Mouse (Mus musculus): ENCODE results near the gene Ccdc51. TPM values are rescaled to one million over a fixed set of nuclear protein-coding genes. Genes with fewer than 3 reads are reported as not detected.

Gene Ccdc51
- polyA plus RNA-seq, 1 experiment from 2014 or later = 12.9 TPM

DNA sequence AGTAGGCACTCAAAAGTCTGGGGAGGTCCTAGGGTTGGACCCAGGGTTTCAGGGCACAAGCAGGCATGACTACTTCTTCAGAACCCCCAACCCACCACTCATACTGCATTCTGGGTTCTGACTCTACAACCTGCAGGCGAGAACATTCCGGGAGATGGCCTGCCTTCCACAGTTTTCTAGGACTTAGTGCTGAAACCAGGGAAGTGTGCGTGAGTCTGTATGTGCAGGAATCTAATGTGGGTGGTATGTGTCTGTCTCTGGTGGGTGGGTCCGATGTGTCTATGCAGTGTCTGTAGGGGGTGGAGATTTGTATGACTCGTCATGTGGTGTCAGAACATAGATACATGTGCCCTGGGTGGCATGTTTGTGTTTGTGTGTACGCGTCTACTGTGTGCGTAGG lies 16.1 kb downstream of the Ccdc51 start:
- H3K4me2 ChIP-seq (ENCODE audit: low read length) = peak overlapping the region; percentile 91
- DNase-seq (ENCODE audit: low spot score) = no peak
- H3K4me3 ChIP-seq (replicated peaks; ENCODE audit: low read depth, low read length) = no peak overlapping the region
- peaks cover 6% of the 10 kb centered on the region; the same call in 1 of the 2 replicates for H3K36me3 ChIP-seq (ENCODE audit: insufficient read depth, low read length)
- no peak for ATAC-seq (replicated peaks; ENCODE audit: low FRiP score, low read depth)
- H3K27me3 ChIP-seq (ENCODE audit: insufficient read depth, low read length) = no peaks in the 10 kb centered on the region
- H3K4me1 ChIP-seq (replicated peaks; ENCODE audit: insufficient read depth, low read length) = peaks cover 36% of the 10 kb centered on the region
- no peak for TF ChIP-seq CTCF (IDR thresholded peaks at IDR 0.05; ENCODE audit: low read depth)
- WGBS = 79% methylated on average over 8 of the region's 8 CpGs
- peak overlapping the region; percentile 98 for H3K27ac ChIP-seq
- H3K9me3 ChIP-seq (replicated peaks; ENCODE audit: low read length) = no peaks in the 10 kb centered on the region
- H3K9ac ChIP-seq (ENCODE audit: low read depth, low read length) = no peak overlapping the region

DNA sequence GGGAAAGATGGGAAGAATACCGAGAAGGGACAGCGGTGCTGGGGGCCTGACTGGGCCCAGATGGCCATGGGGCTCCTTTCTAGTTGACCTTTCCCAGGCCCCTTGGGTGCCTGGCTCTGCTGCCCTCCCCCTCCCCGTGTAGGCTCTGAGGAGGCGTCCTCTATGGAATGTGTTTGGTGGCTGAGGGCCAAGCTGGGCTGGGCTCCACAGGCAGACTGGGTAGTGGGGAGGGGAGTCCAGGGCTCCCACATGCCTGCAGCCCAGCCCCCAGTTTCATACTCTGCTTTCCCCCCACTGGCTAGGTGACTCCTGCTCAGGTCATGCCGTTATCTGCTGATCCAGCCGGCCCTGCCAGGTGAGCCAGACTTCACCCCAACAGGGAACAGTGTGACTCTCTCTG lies 16.7 kb downstream of the Ccdc51 start:
- ATAC-seq (replicated peaks; ENCODE audit: low FRiP score, low read depth) = no peak
- peak; percentile 64 for DNase-seq (ENCODE audit: low spot score)
- Histone ChIP-seq H3K27me3 (ENCODE audit: insufficient read depth, low read length) (no peaks in the 10 kb centered on the region), H3K4me3 (replicated peaks; ENCODE audit: low read depth, low read length) (no peak overlapping the region), H3K27ac (peak overlapping the region; percentile 98), H3K36me3 (ENCODE audit: insufficient read depth, low read length) (peaks cover 12% of the 10 kb centered on the region; the same call in 1 of the 2 replicates), H3K9me3 (replicated peaks; ENCODE audit: low read length) (no peaks in the 10 kb centered on the region), H3K4me2 (ENCODE audit: low read length) (peak overlapping the region; percentile 25; the same call in 1 of the 2 replicates), H3K4me1 (replicated peaks; ENCODE audit: insufficient read depth, low read length) (peaks cover 32% of the 10 kb centered on the region), H3K9ac (ENCODE audit: low read depth, low read length) (peak overlapping the region; percentile 40; the same call in 1 of the 2 replicates)
- WGBS = 24% methylated on average over 4 of the region's 6 CpGs
- TF ChIP-seq CTCF (IDR thresholded peaks at IDR 0.05; ENCODE audit: low read depth) = no peak

DNA sequence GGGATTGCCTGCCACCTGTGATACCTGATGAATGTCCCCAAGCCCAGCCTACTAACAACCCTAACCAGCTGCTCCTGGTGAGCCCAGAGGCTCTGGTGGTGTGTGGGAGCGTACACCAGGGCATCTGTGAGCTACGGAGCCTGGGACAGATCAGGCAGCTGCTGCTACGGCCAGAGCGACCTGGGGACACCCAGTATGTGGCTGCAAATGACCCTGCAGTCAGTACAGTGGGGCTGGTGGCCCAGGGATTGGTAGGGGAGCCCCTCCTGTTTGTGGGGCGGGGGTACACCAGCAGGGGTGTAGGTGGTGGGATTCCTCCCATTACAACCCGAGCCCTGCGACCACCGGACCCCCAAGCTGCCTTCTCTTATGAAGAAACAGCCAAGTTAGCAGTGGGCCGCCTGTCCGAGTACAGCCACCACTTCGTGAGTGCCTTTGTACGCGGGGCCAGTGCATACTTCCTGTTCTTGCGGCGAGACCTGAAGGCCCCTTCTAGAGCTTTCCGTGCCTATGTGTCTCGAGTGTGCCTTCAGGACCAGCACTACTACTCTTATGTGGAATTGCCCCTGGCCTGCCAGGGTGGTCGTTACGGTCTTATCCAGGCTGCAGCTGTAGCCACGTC lies 18.1 kb downstream of the Ccdc51 start:
- no peaks in the 10 kb centered on the region for H3K9me3 ChIP-seq (replicated peaks; ENCODE audit: low read length)
- H3K27ac ChIP-seq = peak overlapping the region; percentile 31; the same call in 1 of the 2 replicates
- no peak for TF ChIP-seq CTCF (IDR thresholded peaks at IDR 0.05; ENCODE audit: low read depth)
- H3K4me1 ChIP-seq (replicated peaks; ENCODE audit: insufficient read depth, low read length) = peaks cover 30% of the 10 kb centered on the region
- H3K27me3 ChIP-seq (ENCODE audit: insufficient read depth, low read length) = no peaks in the 10 kb centered on the region
- H3K4me3 ChIP-seq (replicated peaks; ENCODE audit: low read depth, low read length) = no peak overlapping the region
- 85% methylated on average over 20 of the region's 20 CpGs for WGBS
- H3K36me3 ChIP-seq (ENCODE audit: insufficient read depth, low read length) = peaks cover 19% of the 10 kb centered on the region; the same call in 1 of the 2 replicates
- ATAC-seq (replicated peaks; ENCODE audit: low FRiP score, low read depth) = no peak
- DNase-seq (ENCODE audit: low spot score) = no peak
- no peak overlapping the region for H3K9ac ChIP-seq (ENCODE audit: low read depth, low read length)
- H3K4me2 ChIP-seq (ENCODE audit: low read length) = no peak overlapping the region

GRCm38 (mm10) chr9:109101933-109102445 lies 19.7 kb downstream of the Ccdc51 start:
- peaks cover 40% of the 10 kb centered on the region for H3K4me1 ChIP-seq (replicated peaks; ENCODE audit: insufficient read depth, low read length)
- H3K36me3 ChIP-seq (ENCODE audit: insufficient read depth, low read length) = peaks cover 28% of the 10 kb centered on the region; the same call in 1 of the 2 replicates
- no peak overlapping the region for H3K4me3 ChIP-seq (replicated peaks; ENCODE audit: low read depth, low read length)
- ATAC-seq (replicated peaks; ENCODE audit: low FRiP score, low read depth) (no peak), DNase-seq (ENCODE audit: low spot score) (no peak)
- no peak for TF ChIP-seq CTCF (IDR thresholded peaks at IDR 0.05; ENCODE audit: low read depth)
- no peak overlapping the region for H3K27ac ChIP-seq
- 91% methylated on average over 5 of the region's 5 CpGs for WGBS
- H3K27me3 ChIP-seq (ENCODE audit: insufficient read depth, low read length) = no peaks in the 10 kb centered on the region
- H3K9ac ChIP-seq (ENCODE audit: low read depth, low read length) = no peak overlapping the region
- H3K9me3 ChIP-seq (replicated peaks; ENCODE audit: low read length) = no peaks in the 10 kb centered on the region
- H3K4me2 ChIP-seq (ENCODE audit: low read length) = no peak overlapping the region

- no peak overlapping the region for H3K4me2 ChIP-seq (ENCODE audit: low read length)
Measured at GRCm38 (mm10) chr9:109102541-109102940, 20.2 kb downstream of the Ccdc51 start.

DNA sequence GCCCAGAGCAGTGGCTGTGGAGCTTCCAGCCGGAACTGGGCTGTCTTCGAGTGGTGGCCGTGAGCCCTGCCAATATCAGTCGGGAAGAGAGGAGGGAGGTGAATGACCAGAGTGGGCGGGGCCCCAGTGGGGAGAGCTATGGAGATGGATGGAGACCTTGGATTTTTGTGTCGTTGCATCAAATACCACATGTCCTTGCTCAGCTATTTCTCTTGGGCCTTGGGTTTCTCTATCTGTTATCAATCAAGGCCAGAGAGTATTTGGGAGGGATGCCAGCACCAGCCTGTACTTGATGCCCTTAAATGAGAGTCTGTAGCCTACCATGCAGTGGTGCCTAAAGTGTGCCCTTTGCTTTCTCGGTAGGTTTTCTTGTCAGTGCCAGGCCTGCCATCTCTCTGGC lies 21.0 kb downstream of the Ccdc51 start:
- Histone ChIP-seq H3K4me3 (replicated peaks; ENCODE audit: low read depth, low read length) (no peak overlapping the region), H3K9me3 (replicated peaks; ENCODE audit: low read length) (no peaks in the 10 kb centered on the region), H3K4me2 (ENCODE audit: low read length) (no peak overlapping the region), H3K36me3 (ENCODE audit: insufficient read depth, low read length) (peaks cover 28% of the 10 kb centered on the region; the same call in 1 of the 2 replicates), H3K9ac (ENCODE audit: low read depth, low read length) (no peak overlapping the region), H3K27me3 (ENCODE audit: insufficient read depth, low read length) (no peaks in the 10 kb centered on the region), H3K4me1 (replicated peaks; ENCODE audit: insufficient read depth, low read length) (peaks cover 31% of the 10 kb centered on the region), H3K27ac (no peak overlapping the region)
- 68% methylated on average over 7 of the region's 7 CpGs for WGBS
- no peak for DNase-seq (ENCODE audit: low spot score)
- no peak for TF ChIP-seq CTCF (IDR thresholded peaks at IDR 0.05; ENCODE audit: low read depth)
- no peak for ATAC-seq (replicated peaks; ENCODE audit: low FRiP score, low read depth)

More at GRCm38 (mm10) chr9:109102541-109102940, 20.2 kb downstream of the Ccdc51 start:
- no peak overlapping the region for H3K9ac ChIP-seq (ENCODE audit: low read depth, low read length)
- TF ChIP-seq CTCF (IDR thresholded peaks at IDR 0.05; ENCODE audit: low read depth) = no peak
- H3K27ac ChIP-seq = no peak overlapping the region
- DNase-seq (ENCODE audit: low spot score) = no peak
- WGBS = 92% methylated on average over 3 of the region's 3 CpGs
- peaks cover 38% of the 10 kb centered on the region for H3K4me1 ChIP-seq (replicated peaks; ENCODE audit: insufficient read depth, low read length)
- H3K27me3 ChIP-seq (ENCODE audit: insufficient read depth, low read length) = no peaks in the 10 kb centered on the region
- H3K9me3 ChIP-seq (replicated peaks; ENCODE audit: low read length) = no peaks in the 10 kb centered on the region
- no peak for ATAC-seq (replicated peaks; ENCODE audit: low FRiP score, low read depth)
- H3K36me3 ChIP-seq (ENCODE audit: insufficient read depth, low read length) = peaks cover 28% of the 10 kb centered on the region; the same call in 1 of the 2 replicates
- no peak overlapping the region for H3K4me3 ChIP-seq (replicated peaks; ENCODE audit: low read depth, low read length)

Data from kidney, postnatal 0 days (tissue).